Mouse (Mus musculus) heart, adult 2 months (tissue): ENCODE measurements around the gene Tmcc2.

ENCODE experiments used
- CTCF ChIP-seq: fragments of 200-600 bp; IDR thresholded peaks from 2 replicates; pipeline ENCODE4 v1.8.1; 2022; ENCODE audit warnings: antibody characterized with exemption, mild to moderate bottlenecking, moderate library complexity
- EP300 ChIP-seq: fragments of 200-500 bp; IDR thresholded peaks from 2 replicates; pipeline ENCODE4 v1.6.1; 2011; ENCODE audit warnings: low read depth, low read length, control low read depth; ENCODE audit not compliant: insufficient read depth

- no peak for TF ChIP-seq CTCF
- 0 out of 2 replicates have a peak, but pooled peaks have one; percentile 42 for TF ChIP-seq EP300
Observed at GRCm38 (mm10) chr1:132384001-132384554, 7.0 kb downstream of the Tmcc2 start.
